Mouse (Mus musculus) forebrain, embryonic 14.5 days (tissue): Measurements from ENCODE around the gene Cbfb. TPM values are rescaled to one million over a fixed set of nuclear protein-coding genes. Genes with fewer than 3 reads are reported as not detected.

Source experiments
- ATAC-seq: fragments of 200-750 bp; cut with Nextera tagmentation; 2 replicates; pipeline ENCODE4 v1.8.0; 2017; ENCODE audit warnings: mild to moderate bottlenecking, moderate library complexity
- DNase-seq: peaks from one replicate; pipeline ENCODE4 v3.0.0-alpha.2; 2015; ENCODE audit warnings: low spot score
- H3K27ac ChIP-seq: fragments of 300-500 bp; sonication (generic); 2 replicates; pipeline ENCODE4 v1.5.1; 2014; ENCODE audit warnings: low read depth, mild to moderate bottlenecking, control low read depth, low read length, moderate library complexity
- H3K27me3 ChIP-seq: fragments of 300-500 bp; sonication (generic); replicated peaks from 2 replicates; pipeline ENCODE4 v1.6.1; 2014; ENCODE audit warnings: low read length, control low read depth, mixed read lengths; ENCODE audit not compliant: control insufficient read depth, insufficient read depth
- H3K36me3 ChIP-seq: fragments of 300-500 bp; sonication (generic); 2 replicates; pipeline ENCODE4 v1.6.1; 2014; ENCODE audit warnings: low read length, control low read depth; ENCODE audit not compliant: control insufficient read depth, insufficient read depth
- H3K4me1 ChIP-seq: fragments of 300-500 bp; sonication (generic); 2 replicates; pipeline ENCODE4 v1.6.1; 2014; ENCODE audit warnings: antibody characterized with exemption, low read length, control low read depth; ENCODE audit not compliant: control insufficient read depth, insufficient read depth
- H3K4me2 ChIP-seq: fragments of 300-500 bp; sonication (generic); 2 replicates; pipeline ENCODE4 v1.6.1; 2014; ENCODE audit warnings: mild to moderate bottlenecking, control low read depth, low read length
- H3K4me3 ChIP-seq: fragments of 300-500 bp; sonication (generic); 2 replicates; pipeline ENCODE4 v1.5.1; 2014; ENCODE audit warnings: low read depth, low read length, control low read depth
- H3K9ac ChIP-seq: fragments of 300-500 bp; sonication (generic); 2 replicates; pipeline ENCODE4 v1.6.1; 2014; ENCODE audit warnings: mild to moderate bottlenecking, low read length, control low read depth, moderate library complexity
- H3K9me3 ChIP-seq: fragments of 300-500 bp; sonication (generic); replicated peaks from 2 replicates; pipeline ENCODE4 v1.6.1; 2016; ENCODE audit warnings: low read length, control low read depth, mixed read lengths; ENCODE audit not compliant: control insufficient read depth
- WGBS: fragments of 180-500 bp; shearing (Covaris S2); extraction: QIAGEN DNeasy Blood & Tissue Kit; methylation state at CpG from one replicate; pipeline ENCODE4 v1.1.7; 2014; 5-methylcytosine and 5-hydroxymethylcytosine counted together
- polyA plus RNA-seq: library from polyadenylated mRNA; unstranded; fragments of >200 nt; fragmentation: Nextera tagmentation; extraction: Ambion mirVana; gene quantifications from 2 replicates; pipeline ENCODE4 v1.2.1, GENCODE M21; 2014

Cbfb gene
- polyA plus RNA-seq, 1 experiment from 2014 or later: 34.5 TPM

DNA sequence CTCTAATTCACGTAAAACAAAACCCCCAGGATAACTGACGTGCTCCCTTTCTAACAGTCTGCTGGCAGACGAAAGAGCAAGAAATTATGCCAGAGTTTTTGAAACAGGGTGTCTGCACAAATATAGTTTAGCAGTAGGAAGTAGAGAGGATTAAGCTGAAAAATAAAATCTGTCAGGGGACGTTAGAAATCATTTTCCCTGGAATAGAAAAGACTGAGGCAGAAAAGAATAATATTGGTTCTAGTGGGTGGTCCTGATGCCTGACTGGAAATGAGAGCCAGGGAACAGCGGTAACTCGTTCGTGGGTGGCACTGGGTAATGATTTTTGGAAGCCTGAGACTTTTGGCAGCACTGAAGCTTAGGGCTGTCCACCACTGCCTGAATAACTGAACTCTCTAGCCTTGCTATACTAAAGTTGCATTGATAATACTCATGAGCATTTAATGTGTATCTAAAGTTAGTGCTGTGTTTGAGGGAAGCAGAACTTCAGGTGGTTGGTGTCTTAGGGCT, 36.3 kb downstream of the Cbfb start:
- Histone ChIP-seq H3K27me3 (no peaks in the 10 kb centered on the region), H3K4me3 (no peak overlapping the region), H3K9me3 (no peaks in the 10 kb centered on the region), H3K9ac (no peak overlapping the region), H3K4me2 (no peak overlapping the region), H3K4me1 (no peaks in the 10 kb centered on the region), H3K36me3 (peaks cover 9% of the 10 kb centered on the region; the same call in 1 of the 2 replicates), H3K27ac (no peak overlapping the region)
- ATAC-seq: no peak
- no peak for DNase-seq
- 71% methylated on average over 7 of the region's 7 CpGs for WGBS

DNA sequence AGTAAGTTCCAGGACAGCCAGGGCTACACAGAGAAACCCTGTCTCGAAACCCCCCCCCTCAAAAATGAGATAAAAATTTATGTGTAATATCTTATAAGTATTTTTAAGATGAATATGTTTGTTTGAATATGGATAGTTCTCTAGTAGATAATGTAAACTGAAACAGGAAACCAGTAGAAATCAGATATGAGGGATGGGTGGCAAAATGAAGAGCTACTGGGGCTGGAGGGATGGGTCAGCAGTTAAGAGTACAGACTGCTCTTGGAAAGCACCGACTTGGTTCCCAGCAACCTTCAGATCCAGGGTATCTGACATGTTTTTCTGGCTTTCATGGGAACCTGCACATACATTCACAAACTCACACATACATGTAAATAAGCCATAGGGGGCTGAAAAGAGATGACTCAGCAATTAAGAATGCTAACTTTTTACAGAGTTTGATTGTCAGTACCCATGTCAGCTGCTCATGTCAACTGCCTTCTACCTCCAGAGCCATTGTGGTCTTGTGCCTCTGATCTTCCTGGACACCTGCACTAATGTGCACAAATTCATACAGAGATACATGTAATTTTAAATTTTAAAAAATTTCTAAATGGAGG, 37.3 kb downstream of the Cbfb start:
- WGBS: 97% methylated on average over 2 of the region's 2 CpGs
- ATAC-seq (no peak), DNase-seq (no peak)
- H3K4me1 ChIP-seq: no peaks in the 10 kb centered on the region
- no peaks in the 10 kb centered on the region for H3K27me3 ChIP-seq
- H3K36me3 ChIP-seq: peaks cover 7% of the 10 kb centered on the region; the same call in 1 of the 2 replicates
- H3K4me3 ChIP-seq: no peak overlapping the region
- no peak overlapping the region for H3K9ac ChIP-seq
- H3K9me3 ChIP-seq: no peaks in the 10 kb centered on the region
- H3K27ac ChIP-seq: no peak overlapping the region
- H3K4me2 ChIP-seq: no peak overlapping the region

DNA sequence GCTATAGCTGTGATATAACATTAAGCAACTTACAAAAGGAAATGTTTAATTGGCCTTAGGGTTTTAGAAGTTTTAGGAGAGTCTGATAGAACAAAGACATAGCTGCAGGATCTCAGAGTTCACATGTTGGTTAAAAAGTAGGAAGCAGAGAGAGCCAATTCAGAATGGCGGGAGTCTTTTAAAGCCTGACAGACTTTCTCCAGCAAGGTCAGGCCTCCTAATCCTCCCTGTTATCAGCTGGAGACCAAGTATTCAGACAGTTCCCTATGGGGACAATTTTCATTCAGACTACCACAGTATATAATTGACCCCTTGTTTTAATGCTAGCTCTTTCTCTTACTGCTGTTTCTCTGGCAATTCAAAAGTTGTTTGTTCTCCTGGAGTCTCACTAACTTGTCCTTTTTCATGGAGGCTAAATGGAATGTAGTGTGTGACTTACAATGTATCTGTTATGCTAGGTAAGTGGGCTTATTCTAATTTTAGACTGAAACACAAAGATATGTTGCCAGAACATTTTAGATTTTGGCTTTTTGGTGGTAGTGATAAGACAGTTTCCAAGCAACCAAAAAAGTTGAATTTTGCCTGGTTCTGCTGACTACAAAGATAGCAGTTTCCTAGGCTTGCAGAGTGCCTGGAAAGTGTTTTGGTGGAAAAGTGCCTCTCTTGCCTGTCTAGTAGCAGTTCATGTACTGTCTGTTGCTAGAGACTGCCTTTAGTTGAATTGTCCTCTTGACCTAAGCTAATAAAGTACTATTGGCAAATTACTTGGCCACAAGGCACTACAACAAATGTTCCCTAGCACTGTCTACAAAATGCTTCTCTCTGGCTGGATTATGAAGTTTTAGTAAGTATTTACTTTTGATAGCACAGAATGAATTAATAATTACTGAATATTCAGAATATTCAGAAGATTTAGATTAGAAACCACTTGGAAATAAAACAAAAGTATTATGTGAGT, 39.0 kb downstream of the Cbfb start:
- H3K36me3 ChIP-seq: peaks cover under 1% of the 10 kb centered on the region; the same call in 1 of the 2 replicates
- no peaks in the 10 kb centered on the region for H3K9me3 ChIP-seq
- no peak overlapping the region for H3K9ac ChIP-seq
- no peak overlapping the region for H3K27ac ChIP-seq
- no peaks in the 10 kb centered on the region for H3K27me3 ChIP-seq
- no peak overlapping the region for H3K4me3 ChIP-seq
- DNase-seq (peak; percentile 9), ATAC-seq (no peak)
- no peaks in the 10 kb centered on the region for H3K4me1 ChIP-seq
- H3K4me2 ChIP-seq: no peak overlapping the region
- 27% methylated on average over 1 of the region's 1 CpGs for WGBS

DNA sequence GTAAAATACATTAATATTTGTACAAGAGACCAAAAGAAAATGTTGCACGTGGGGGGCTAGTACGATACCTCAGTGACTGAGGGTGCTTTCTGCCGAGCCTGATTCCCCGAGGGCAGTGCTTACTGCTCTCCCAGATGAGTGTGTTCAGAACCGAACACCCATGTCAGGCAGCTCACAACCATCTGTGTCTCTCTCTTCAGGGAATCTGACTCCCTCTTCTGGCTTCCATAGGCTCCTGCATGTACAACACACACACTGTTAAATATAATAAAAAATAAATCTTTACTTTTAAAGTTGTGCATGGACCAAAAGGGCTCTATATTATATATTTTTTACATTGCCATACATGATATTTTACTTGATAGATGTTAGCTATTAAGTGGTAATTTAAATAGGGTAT, 43.6 kb downstream of the Cbfb start:
- WGBS: 91% methylated on average over 5 of the region's 5 CpGs
- H3K4me3 ChIP-seq: no peak overlapping the region
- H3K27me3 ChIP-seq: no peaks in the 10 kb centered on the region
- H3K9me3 ChIP-seq: no peaks in the 10 kb centered on the region
- no peak overlapping the region for H3K27ac ChIP-seq
- H3K4me1 ChIP-seq: no peaks in the 10 kb centered on the region
- no peak overlapping the region for H3K9ac ChIP-seq
- ATAC-seq: no peak
- H3K4me2 ChIP-seq: no peak overlapping the region
- H3K36me3 ChIP-seq: peaks cover 10% of the 10 kb centered on the region; the same call in 1 of the 2 replicates
- DNase-seq: no peak

DNA sequence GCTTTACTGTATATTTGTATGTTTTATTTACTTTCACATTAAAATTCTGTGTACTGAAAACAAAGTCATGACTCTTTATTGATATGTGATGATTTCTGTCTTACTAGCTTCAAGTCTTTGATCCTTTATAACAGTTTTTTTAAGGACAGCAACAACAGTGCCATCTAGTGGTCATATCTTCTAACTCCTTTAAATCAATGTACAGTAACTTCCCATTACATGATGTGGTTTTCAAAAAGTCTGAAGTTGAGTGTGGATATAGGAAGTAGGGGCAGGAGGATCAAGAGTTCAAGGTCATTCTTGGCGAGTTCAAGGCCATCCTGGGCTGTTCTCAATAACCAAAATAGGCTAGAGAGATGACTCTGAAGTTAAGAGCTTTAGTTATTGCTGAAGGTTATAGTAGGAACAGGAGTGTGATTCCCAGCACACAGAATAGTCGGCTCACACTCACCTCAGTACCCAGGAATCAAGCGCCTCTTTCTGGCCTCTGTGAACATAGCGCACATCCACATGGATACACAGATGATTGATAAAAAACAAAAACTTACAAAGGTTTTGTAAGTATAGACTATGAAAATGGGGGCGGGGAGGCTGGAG, 47.5 kb downstream of the Cbfb start:
- Histone ChIP-seq H3K27me3 (no peaks in the 10 kb centered on the region), H3K27ac (no peak overlapping the region), H3K4me1 (no peaks in the 10 kb centered on the region), H3K9me3 (no peaks in the 10 kb centered on the region), H3K36me3 (peaks cover 10% of the 10 kb centered on the region; the same call in 1 of the 2 replicates), H3K4me3 (no peak overlapping the region), H3K4me2 (no peak overlapping the region), H3K9ac (no peak overlapping the region)
- DNase-seq: peak; percentile 90
- no peak for ATAC-seq
- 81% methylated on average over 5 of the region's 5 CpGs for WGBS

DNA sequence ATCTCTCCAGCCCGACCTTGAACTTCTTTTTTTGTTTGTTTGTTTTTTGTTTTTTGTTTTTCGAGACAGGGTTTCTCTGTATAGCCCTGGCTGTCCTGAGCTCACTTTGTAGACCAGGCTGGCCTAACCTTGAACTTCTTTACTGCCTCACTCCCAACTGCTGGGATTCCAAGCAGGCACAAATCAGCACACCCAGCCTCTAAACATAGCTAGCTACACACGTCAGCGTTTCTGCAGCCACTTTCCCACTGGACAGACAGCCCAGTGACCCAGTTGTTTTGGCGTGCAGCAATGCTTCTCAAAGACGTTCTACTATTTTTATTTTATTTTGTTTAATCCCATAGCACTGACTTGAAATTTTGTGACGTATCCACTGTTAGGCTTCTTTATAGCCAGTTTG, 53.4 kb downstream of the Cbfb start:
- H3K4me3 ChIP-seq: no peak overlapping the region; the same call in 1 of the 2 replicates
- ATAC-seq: no peak
- DNase-seq: no peak
- no peaks in the 10 kb centered on the region for H3K36me3 ChIP-seq
- no peak overlapping the region for H3K27ac ChIP-seq
- 0 out of 2 replicates have a peak overlapping the region, but pooled peaks have one; percentile 67 for H3K4me2 ChIP-seq
- no peak overlapping the region for H3K9ac ChIP-seq
- 77% methylated on average over 7 of the region's 7 CpGs for WGBS
- no peaks in the 10 kb centered on the region for H3K9me3 ChIP-seq
- H3K27me3 ChIP-seq: no peaks in the 10 kb centered on the region
- H3K4me1 ChIP-seq: peaks cover 12% of the 10 kb centered on the region

DNA sequence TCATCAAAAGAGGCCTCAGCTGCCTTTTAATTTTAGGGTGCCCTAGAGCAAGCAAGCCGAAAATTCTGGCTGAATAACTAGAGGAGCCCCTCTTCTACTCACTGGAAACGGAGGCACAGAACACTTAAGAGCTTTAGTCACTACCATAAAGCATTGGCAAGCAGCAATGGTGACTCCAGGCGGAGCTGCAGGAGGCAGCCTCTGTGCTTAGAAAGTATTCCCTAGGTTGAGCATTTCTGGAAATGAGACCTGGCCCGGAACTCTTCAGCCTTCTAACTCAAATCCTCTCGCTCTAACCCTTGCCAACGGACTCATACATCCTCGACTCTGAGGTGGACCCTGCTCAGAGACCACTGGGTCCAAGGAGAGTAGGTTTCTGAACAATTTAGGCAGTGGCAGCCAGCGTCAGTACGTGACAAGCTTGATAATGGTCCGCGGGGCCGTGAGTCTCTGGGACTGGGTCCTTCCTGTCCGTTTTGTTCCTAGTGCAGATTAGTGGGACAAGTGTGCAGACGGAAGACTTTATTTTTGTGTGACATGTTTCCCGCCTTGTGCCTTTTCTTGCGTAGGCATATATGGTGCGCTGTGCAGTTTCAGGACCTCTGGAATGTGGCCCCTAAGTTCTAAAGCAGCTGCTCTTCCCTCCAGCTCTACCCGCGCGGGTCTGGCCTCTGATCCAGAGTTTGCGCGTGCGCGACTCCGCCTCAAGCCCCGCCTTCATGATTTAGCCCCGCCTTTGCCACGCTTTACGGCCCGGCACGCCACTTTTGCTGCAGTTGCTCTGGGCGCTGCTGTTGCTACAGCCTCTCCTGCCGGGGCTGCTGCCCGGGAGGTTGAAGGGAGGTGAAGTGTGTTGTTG, 54.2 kb downstream of the Cbfb start, which contains the start of gene D230025D16Rik:
D230025D16Rik (plus strand) TSS at position 733 of the 859 bp plus-strand sequence.
- peak within 1 kb of the TSS; percentile 88 for H3K4me3 ChIP-seq
- ATAC-seq (peak; percentile 96), DNase-seq (peak; percentile 96)
- no peaks in the 10 kb centered on the region for H3K27me3 ChIP-seq
- no peaks in the 10 kb centered on the region for H3K36me3 ChIP-seq
- 2% methylated on average over 34 of the region's 34 CpGs for WGBS
- peaks cover 12% of the 10 kb centered on the region for H3K4me1 ChIP-seq
- H3K9ac ChIP-seq: peak within 1 kb of the TSS; percentile 94
- H3K9me3 ChIP-seq: no peaks in the 10 kb centered on the region
- H3K27ac ChIP-seq: peak within 1 kb of the TSS; percentile 63
- peak within 1 kb of the TSS; percentile 83 for H3K4me2 ChIP-seq

DNA sequence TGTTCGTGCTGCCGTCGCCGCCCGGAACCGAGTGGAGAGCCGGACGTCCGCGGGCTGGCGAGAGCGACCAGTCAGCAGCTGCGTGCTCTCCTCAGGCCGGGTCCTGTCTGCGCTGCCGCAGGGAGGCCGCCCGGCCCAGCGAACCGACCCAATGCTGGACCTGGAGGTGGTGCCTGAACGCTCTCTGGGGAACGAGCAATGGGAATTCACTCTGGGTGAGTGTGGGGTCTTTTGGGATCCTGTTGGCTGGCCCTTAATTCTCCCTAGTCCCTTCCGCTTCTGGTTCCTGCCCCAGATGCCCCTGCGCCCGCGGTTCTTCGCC, 54.8 kb downstream of the Cbfb start:
- H3K9me3 ChIP-seq: no peaks in the 10 kb centered on the region
- H3K4me3 ChIP-seq: peak overlapping the region; percentile 88
- no peaks in the 10 kb centered on the region for H3K27me3 ChIP-seq
- no peak; the same call in 1 of the 2 replicates for ATAC-seq
- peak overlapping the region; percentile 83 for H3K4me2 ChIP-seq
- WGBS: under 1% methylated on average over 27 of the region's 27 CpGs
- H3K4me1 ChIP-seq: peaks cover 12% of the 10 kb centered on the region
- DNase-seq: no peak
- no peaks in the 10 kb centered on the region for H3K36me3 ChIP-seq
- peak overlapping the region; percentile 63; the same call in 1 of the 2 replicates for H3K27ac ChIP-seq
- peak overlapping the region; percentile 94 for H3K9ac ChIP-seq
